Mouse (Mus musculus) olfactory bulb, adult 2 months (tissue): ENCODE measurements around the gene Klhl9. TPM values are rescaled to one million over a fixed set of nuclear protein-coding genes. Genes with fewer than 3 reads are reported as not detected.

Source experiments
- H3K27ac ChIP-seq: fragments of 200-500 bp; 2 replicates; pipeline ENCODE4 v1.5.1; 2012; ENCODE audit warnings: low read depth, low read length; ENCODE audit not compliant: insufficient read depth
- H3K4me1 ChIP-seq: fragments of 200-500 bp; 2 replicates; pipeline ENCODE4 v1.6.1; 2012; ENCODE audit warnings: low read length; ENCODE audit not compliant: control insufficient read depth, insufficient read depth
- H3K4me3 ChIP-seq: fragments of 200-500 bp; 2 replicates; pipeline ENCODE4 v1.5.1; 2012; ENCODE audit warnings: mild to moderate bottlenecking, low read depth, low read length, moderate library complexity; ENCODE audit not compliant: insufficient read depth
- CTCF ChIP-seq: fragments of 200-500 bp; IDR thresholded peaks from 2 replicates; pipeline ENCODE4 v1.5.1; 2012; ENCODE audit warnings: low read depth, mild to moderate bottlenecking, low read length, moderate library complexity; ENCODE audit not compliant: insufficient read depth
- POLR2A ChIP-seq: fragments of 200-500 bp; IDR thresholded peaks from 2 replicates; pipeline ENCODE4 v1.6.1; 2012; ENCODE audit warnings: mild to moderate bottlenecking, low read depth, low read length, moderate library complexity; ENCODE audit not compliant: insufficient read depth
- WGBS: fragments of 180-500 bp; shearing (Covaris S2); methylation state at CpG from one replicate; pipeline ENCODE4 v1.1.7; 2018; 5-methylcytosine and 5-hydroxymethylcytosine counted together
- polyA plus RNA-seq: library from polyadenylated mRNA; stranded (reverse); fragments of >200 nt; gene quantifications from 2 replicates; pipeline ENCODE4 v1.2.4, GENCODE M21; 2012; ENCODE audit warnings: low replicate concordance; ENCODE audit not compliant: missing spikeins, insufficient read depth, insufficient read length

Gene Klhl9
- polyA plus RNA-seq, 1 experiment: not detected

GRCm38 (mm10) chr4:88749926-88750325 is 27.7 kb upstream of the Klhl9 start:
- no peak overlapping the region for H3K4me3 ChIP-seq
- no peak for TF ChIP-seq POLR2A
- no peak for TF ChIP-seq CTCF
- WGBS: 74% methylated on average over 6 of the region's 6 CpGs
- H3K4me1 ChIP-seq: no peaks in the 10 kb centered on the region
- H3K27ac ChIP-seq: no peak overlapping the region

GRCm38 (mm10) chr4:88744207-88744606 is 21.9 kb upstream of the Klhl9 start:
- TF ChIP-seq CTCF (no peak), POLR2A (no peak)
- Histone ChIP-seq H3K4me3 (no peak overlapping the region), H3K4me1 (no peaks in the 10 kb centered on the region), H3K27ac (no peak overlapping the region)
- WGBS: 61% methylated on average over 3 of the region's 3 CpGs

- TF ChIP-seq CTCF (no peak), POLR2A (no peak)
- H3K4me1 ChIP-seq: no peaks in the 10 kb centered on the region
- 76% methylated on average over 7 of the region's 7 CpGs for WGBS
- no peak overlapping the region for H3K27ac ChIP-seq
- H3K4me3 ChIP-seq: no peak overlapping the region
These were observed 20.6 kb upstream of the Klhl9 start for GRCm38 (mm10) chr4:88742771-88743371.

GRCm38 (mm10) chr4:88741426-88741825 is 19.2 kb upstream of the Klhl9 start:
- 94% methylated on average over 4 of the region's 4 CpGs for WGBS
- H3K4me3 ChIP-seq: no peak overlapping the region
- no peak overlapping the region for H3K27ac ChIP-seq
- no peaks in the 10 kb centered on the region for H3K4me1 ChIP-seq
- TF ChIP-seq POLR2A: no peak
- TF ChIP-seq CTCF: no peak

- 89% methylated on average over 6 of the region's 6 CpGs for WGBS
- Histone ChIP-seq H3K4me3 (no peak overlapping the region), H3K4me1 (no peaks in the 10 kb centered on the region), H3K27ac (no peak overlapping the region)
- TF ChIP-seq CTCF: no peak
- no peak for TF ChIP-seq POLR2A
These were observed 16.8 kb upstream of the Klhl9 start for GRCm38 (mm10) chr4:88739036-88739435.

GRCm38 (mm10) chr4:88738480-88738879 is 16.2 kb upstream of the Klhl9 start:
- H3K27ac ChIP-seq: no peak overlapping the region
- no peaks in the 10 kb centered on the region for H3K4me1 ChIP-seq
- H3K4me3 ChIP-seq: no peak overlapping the region
- peak; percentile 77; the same call in 1 of the 2 replicates for TF ChIP-seq CTCF
- no peak for TF ChIP-seq POLR2A
- 3% methylated on average over 2 of the region's 2 CpGs for WGBS

GRCm38 (mm10) chr4:88727324-88727723 is 5.1 kb upstream of the Klhl9 start:
- TF ChIP-seq POLR2A: no peak
- Histone ChIP-seq H3K4me3 (no peak overlapping the region), H3K4me1 (no peaks in the 10 kb centered on the region), H3K27ac (no peak overlapping the region)
- 5% methylated on average over 1 of the region's 1 CpGs for WGBS

GRCm38 (mm10) chr4:88726727-88727126 is 4.5 kb upstream of the Klhl9 start:
- no peaks in the 10 kb centered on the region for H3K4me1 ChIP-seq
- TF ChIP-seq POLR2A (no peak), CTCF (no peak)
- no peak overlapping the region for H3K27ac ChIP-seq
- 83% methylated on average over 6 of the region's 6 CpGs for WGBS
- H3K4me3 ChIP-seq: no peak overlapping the region

GRCm38 (mm10) chr4:88723497-88724090 is 1.3 kb upstream of the Klhl9 start:
- H3K4me1 ChIP-seq: no peaks in the 10 kb centered on the region; the same call in 1 of the 2 replicates
- WGBS: 68% methylated on average over 8 of the region's 8 CpGs
- TF ChIP-seq CTCF (no peak), POLR2A (no peak)
- no peak overlapping the region for H3K4me3 ChIP-seq
- no peak overlapping the region for H3K27ac ChIP-seq

GRCm38 (mm10) chr4:88718715-88719114 is 3.5 kb downstream of the Klhl9 start:
- Histone ChIP-seq H3K4me1 (peaks cover 2% of the 10 kb centered on the region), H3K27ac (no peak overlapping the region), H3K4me3 (no peak overlapping the region)
- no peak for TF ChIP-seq CTCF
- no peak for TF ChIP-seq POLR2A
- 3% methylated on average over 1 of the region's 1 CpGs for WGBS
